Mouse (Mus musculus) lung, embryonic 14.5 days (tissue): ENCODE measurements around the gene N4bp2l2. TPM values are rescaled to one million over a fixed set of nuclear protein-coding genes. Genes with fewer than 3 reads are reported as not detected.
"Not testable (repeated sequence)": the region's sequence is repeated elsewhere in the genome, so short reads cannot be mapped to it uniquely, and the experiment has no call there.

Experiments used
- ATAC-seq: fragments of 200-750 bp; cut with Nextera tagmentation; 2 replicates; pipeline ENCODE4 v1.8.0; 2017; ENCODE audit warnings: mild to moderate bottlenecking, moderate TSS enrichment, moderate library complexity; ENCODE audit not compliant: insufficient read depth
- DNase-seq: peaks from one replicate; pipeline ENCODE4 v3.0.0-alpha.2; 2015
- H3K27ac ChIP-seq: fragments of 300-500 bp; sonication (generic); 2 replicates; pipeline ENCODE4 v1.5.1; 2014; ENCODE audit warnings: low read depth, mild to moderate bottlenecking, moderate library complexity
- H3K27me3 ChIP-seq: fragments of 300-500 bp; sonication (generic); 2 replicates; pipeline ENCODE4 v1.6.1; 2014; ENCODE audit warnings: low read length, control low read depth; ENCODE audit not compliant: insufficient read depth
- H3K36me3 ChIP-seq: fragments of 300-500 bp; sonication (generic); 2 replicates; pipeline ENCODE4 v1.6.1; 2014; ENCODE audit warnings: control low read depth; ENCODE audit not compliant: insufficient read depth
- H3K4me1 ChIP-seq: fragments of 300-500 bp; sonication (generic); 2 replicates; pipeline ENCODE4 v1.6.1; 2014; ENCODE audit warnings: antibody characterized with exemption, control low read depth; ENCODE audit not compliant: insufficient read depth
- H3K4me2 ChIP-seq: fragments of 300-500 bp; sonication (generic); 2 replicates; pipeline ENCODE4 v1.6.1; 2014; ENCODE audit warnings: mild to moderate bottlenecking
- H3K4me3 ChIP-seq: fragments of 300-500 bp; sonication (generic); 2 replicates; pipeline ENCODE4 v1.5.1; 2014; ENCODE audit warnings: low read depth, low read length
- H3K9ac ChIP-seq: fragments of 300-500 bp; sonication (generic); 2 replicates; pipeline ENCODE4 v1.6.1; 2014
- H3K9me3 ChIP-seq: fragments of 300-500 bp; sonication (generic); 2 replicates; pipeline ENCODE4 v1.6.1; 2016; ENCODE audit warnings: low read depth, low read length, control low read depth
- CTCF ChIP-seq: IDR thresholded peaks from 2 replicates; pipeline ENCODE4 v1.5.1; 2016; ENCODE audit warnings: antibody characterized with exemption, low read depth
- WGBS: fragments of 180-500 bp; shearing (Covaris S2); extraction: QIAGEN DNeasy Blood & Tissue Kit; methylation state at CpG from one replicate; pipeline ENCODE4 v1.1.7; 2014; 5-methylcytosine and 5-hydroxymethylcytosine counted together
- polyA plus RNA-seq: library from polyadenylated mRNA; unstranded; fragments of >200 nt; fragmentation: Nextera tagmentation; extraction: Ambion mirVana; gene quantifications from 2 replicates; pipeline ENCODE4 v1.2.1, GENCODE M21; 2014

Gene N4bp2l2
- polyA plus RNA-seq, 1 experiment from 2014 or later: 40.1 TPM

DNA sequence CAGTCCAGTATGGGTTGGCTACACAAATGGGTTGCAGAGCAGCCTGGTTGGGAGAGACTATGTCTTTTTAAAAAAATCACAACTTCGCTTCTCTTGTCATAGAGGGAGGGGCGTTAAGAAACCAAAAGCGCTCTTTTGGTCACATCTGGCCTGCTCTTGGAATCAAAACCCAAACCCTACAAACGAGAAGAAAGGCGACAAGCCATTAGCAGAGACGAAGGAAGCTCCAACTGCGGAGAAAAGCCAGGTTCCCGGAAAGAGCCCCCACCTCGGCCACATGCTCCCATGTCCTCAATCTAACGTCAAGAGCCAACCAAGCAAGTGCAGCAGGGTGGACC, 1.2 kb downstream of the N4bp2l2 start:
- no peak for TF ChIP-seq CTCF
- WGBS: under 1% methylated on average over 10 of the region's 10 CpGs
- H3K4me1 ChIP-seq: no peaks in the 10 kb centered on the region
- ATAC-seq (no peak), DNase-seq (no peak)
- H3K27ac ChIP-seq: peak overlapping the region; percentile 98
- H3K27me3 ChIP-seq: no peaks in the 10 kb centered on the region
- no peaks in the 10 kb centered on the region for H3K9me3 ChIP-seq
- H3K4me2 ChIP-seq: peak overlapping the region; percentile 84
- peaks cover 23% of the 10 kb centered on the region for H3K36me3 ChIP-seq
- peak overlapping the region; percentile 99 for H3K4me3 ChIP-seq
- peak overlapping the region; percentile 95 for H3K9ac ChIP-seq

DNA sequence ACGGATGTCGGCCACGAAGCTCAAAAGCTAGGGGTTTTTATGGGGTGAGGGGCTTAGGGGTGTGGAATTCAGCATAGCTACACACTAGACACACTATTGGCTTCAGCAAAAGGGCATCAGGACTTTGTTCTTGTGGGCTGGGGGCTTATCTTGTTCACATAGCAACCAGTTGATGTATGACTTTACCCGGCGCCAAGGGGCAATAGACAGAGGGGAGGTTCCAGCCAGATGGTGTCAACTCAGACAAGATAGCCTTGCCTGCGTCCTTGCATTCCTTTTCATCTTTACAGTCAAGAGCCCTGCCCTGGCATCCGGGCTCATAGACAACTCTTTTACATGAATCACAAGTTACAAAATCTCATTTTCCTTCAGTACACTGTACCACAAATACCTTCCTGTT, 2.1 kb downstream of the N4bp2l2 start:
- Histone ChIP-seq H3K36me3 (peaks cover 27% of the 10 kb centered on the region), H3K4me2 (peak overlapping the region; percentile 84), H3K4me3 (peak overlapping the region; percentile 99; the same call in 1 of the 2 replicates)
- DNase-seq, H3K9me3 ChIP-seq, H3K27me3 ChIP-seq, H3K4me1 ChIP-seq, H3K9ac ChIP-seq, H3K27ac ChIP-seq, ATAC-seq: not testable (repeated sequence)
- WGBS: 48% methylated on average over 7 of the region's 7 CpGs

DNA sequence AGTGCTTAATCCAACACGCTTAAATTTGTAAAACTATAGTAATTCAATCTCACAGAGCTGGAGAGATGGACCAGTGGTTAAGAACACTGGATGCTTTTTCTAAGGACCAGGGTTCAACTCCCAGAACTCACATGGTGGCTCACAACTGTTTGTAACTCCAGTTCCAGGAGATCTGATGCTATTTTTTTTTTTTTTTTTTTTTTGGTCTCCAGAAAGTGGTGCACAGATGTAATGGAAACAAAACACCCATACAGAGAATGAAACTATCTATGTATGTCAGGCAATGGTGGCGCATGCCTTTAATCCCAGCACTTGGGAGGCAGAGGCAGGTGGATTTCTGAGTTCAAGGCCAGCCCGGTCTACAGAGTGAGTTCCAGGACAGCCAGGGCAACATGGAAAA, 5.7 kb downstream of the N4bp2l2 start:
- not testable (repeated sequence) for H3K9me3 ChIP-seq, H3K27me3 ChIP-seq, H3K4me3 ChIP-seq, H3K4me2 ChIP-seq, H3K27ac ChIP-seq, DNase-seq, H3K9ac ChIP-seq, H3K4me1 ChIP-seq, ATAC-seq
- 98% methylated on average over 3 of the region's 3 CpGs for WGBS
- H3K36me3 ChIP-seq: peaks cover 35% of the 10 kb centered on the region

DNA sequence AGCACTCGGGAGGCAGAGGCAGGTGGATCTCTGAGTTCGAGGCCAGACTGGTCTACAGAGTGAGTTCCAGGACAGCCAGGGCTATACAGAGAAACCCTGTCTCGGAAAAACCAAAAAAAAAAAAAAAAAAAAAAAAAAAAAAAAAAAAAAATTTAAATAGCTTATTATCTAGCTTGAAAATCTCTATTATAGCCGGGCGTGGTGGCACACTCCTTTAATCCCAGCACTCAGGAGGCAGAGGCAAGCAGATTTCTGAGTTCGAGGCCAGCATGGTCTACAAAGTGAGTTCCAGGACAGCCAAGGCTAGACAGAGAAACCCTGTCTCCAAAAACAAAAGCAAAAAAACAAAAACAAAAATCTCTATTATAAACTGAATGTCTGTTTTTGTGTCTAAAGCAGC, 6.6 kb downstream of the N4bp2l2 start:
- peaks cover 35% of the 10 kb centered on the region for H3K36me3 ChIP-seq
- not testable (repeated sequence) for H3K4me1 ChIP-seq, H3K27ac ChIP-seq, ATAC-seq, H3K4me2 ChIP-seq, H3K4me3 ChIP-seq, H3K9ac ChIP-seq, H3K27me3 ChIP-seq, H3K9me3 ChIP-seq, DNase-seq
- 91% methylated on average over 5 of the region's 6 CpGs for WGBS

DNA sequence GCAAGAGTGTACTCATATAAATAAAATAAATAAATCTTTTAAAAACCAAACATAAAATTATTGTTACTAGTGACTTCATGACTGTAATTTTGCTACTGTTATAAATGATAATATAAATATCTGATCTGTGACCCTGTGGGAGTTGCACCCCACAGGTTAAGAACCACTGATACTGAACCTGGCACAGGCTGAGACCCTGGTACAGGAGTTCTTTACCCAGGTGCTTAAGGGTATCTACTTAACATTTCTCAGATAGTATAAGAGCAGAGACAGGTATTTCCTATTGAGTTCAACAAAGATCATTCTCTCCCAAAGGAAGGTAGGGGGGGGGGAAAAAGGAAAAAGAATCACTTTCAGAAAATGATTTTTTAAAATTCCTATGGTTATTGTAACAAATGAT, 11.4 kb downstream of the N4bp2l2 start:
- ATAC-seq: no peak
- Histone ChIP-seq H3K4me2 (no peak overlapping the region), H3K27ac (no peak overlapping the region), H3K9me3 (no peaks in the 10 kb centered on the region), H3K27me3 (no peaks in the 10 kb centered on the region), H3K36me3 (peaks cover 18% of the 10 kb centered on the region), H3K9ac (no peak overlapping the region), H3K4me1 (no peaks in the 10 kb centered on the region), H3K4me3 (no peak overlapping the region)
- DNase-seq: no peak
- no peak for TF ChIP-seq CTCF

DNA sequence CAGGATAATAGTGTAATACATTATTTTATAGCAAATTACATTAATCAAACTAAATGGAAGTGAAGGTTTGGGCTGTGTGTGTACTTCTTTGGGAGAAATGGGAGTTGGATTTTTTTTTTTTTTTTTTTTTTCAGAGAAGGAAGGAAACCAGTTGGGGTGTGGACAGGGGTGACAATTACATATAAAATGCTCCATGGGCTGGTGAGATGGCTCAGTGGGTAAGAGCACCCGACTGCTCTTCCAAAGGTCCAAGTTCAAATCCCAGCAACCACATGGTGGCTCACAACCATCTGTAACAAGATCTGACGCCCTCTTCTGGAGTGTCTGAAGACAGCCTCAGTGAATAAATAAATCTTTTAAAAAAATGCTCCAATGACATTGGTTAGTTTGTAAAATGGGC, 13.4 kb downstream of the N4bp2l2 start:
- H3K4me3 ChIP-seq: no peak overlapping the region
- WGBS: 74% methylated on average over 2 of the region's 2 CpGs
- H3K9ac ChIP-seq: no peak overlapping the region
- H3K27ac ChIP-seq: no peak overlapping the region
- H3K9me3 ChIP-seq: no peaks in the 10 kb centered on the region
- no peaks in the 10 kb centered on the region for H3K4me1 ChIP-seq
- H3K4me2 ChIP-seq: no peak overlapping the region
- ATAC-seq: no peak
- no peak for DNase-seq
- TF ChIP-seq CTCF: no peak
- H3K36me3 ChIP-seq: peaks cover 27% of the 10 kb centered on the region
- H3K27me3 ChIP-seq: no peaks in the 10 kb centered on the region

DNA sequence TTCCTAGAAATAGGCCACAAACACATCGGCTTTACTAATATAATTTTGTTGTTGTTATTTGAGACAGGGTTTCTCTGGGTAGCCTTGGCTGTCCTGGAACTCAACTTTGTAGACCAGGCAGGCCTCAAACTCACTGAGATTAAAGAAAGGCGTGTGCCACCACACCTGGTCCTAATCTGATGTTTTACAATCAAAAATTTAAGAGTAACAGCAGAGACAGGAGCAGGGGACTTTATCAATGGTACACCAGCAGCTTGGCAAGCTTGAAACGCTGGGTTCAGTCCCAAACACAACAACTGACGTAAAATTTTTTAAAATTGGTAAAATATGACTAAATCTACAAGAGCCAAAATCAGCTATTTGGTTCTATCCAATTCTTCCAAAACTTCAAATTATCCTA, 21.1 kb downstream of the N4bp2l2 start:
- Histone ChIP-seq H3K9me3 (no peaks in the 10 kb centered on the region), H3K4me1 (no peaks in the 10 kb centered on the region), H3K27me3 (no peaks in the 10 kb centered on the region), H3K27ac (no peak overlapping the region), H3K36me3 (peaks cover 70% of the 10 kb centered on the region), H3K4me2 (no peak overlapping the region), H3K4me3 (no peak overlapping the region), H3K9ac (no peak overlapping the region)
- no peak for DNase-seq
- no peak for ATAC-seq
- TF ChIP-seq CTCF: no peak
- 91% methylated on average over 4 of the region's 4 CpGs for WGBS

DNA sequence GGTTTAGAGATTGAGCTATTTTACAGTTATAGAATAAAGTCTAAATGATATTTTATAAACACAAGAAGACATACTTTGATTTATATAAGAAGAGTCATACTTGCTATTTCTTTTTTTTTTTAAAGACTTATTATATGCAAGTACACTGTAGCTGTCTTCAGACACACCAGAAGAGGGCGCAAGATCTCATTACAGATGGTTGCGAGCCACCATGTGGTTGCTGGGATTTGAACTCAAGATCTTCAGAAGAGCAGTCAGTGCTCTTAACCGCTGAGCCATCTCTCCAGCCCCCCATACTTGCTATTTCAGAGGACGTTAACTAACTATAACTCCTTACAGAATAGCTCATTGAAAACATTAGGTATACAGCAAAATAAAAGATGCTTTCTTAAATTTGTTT, 22.6 kb downstream of the N4bp2l2 start:
- H3K27ac ChIP-seq, H3K4me2 ChIP-seq, H3K9ac ChIP-seq, H3K27me3 ChIP-seq, H3K9me3 ChIP-seq, ATAC-seq, DNase-seq, H3K4me3 ChIP-seq, H3K4me1 ChIP-seq: not testable (repeated sequence)
- 92% methylated on average over 4 of the region's 4 CpGs for WGBS
- H3K36me3 ChIP-seq: peaks cover 55% of the 10 kb centered on the region
